In the genomic region with DNA sequence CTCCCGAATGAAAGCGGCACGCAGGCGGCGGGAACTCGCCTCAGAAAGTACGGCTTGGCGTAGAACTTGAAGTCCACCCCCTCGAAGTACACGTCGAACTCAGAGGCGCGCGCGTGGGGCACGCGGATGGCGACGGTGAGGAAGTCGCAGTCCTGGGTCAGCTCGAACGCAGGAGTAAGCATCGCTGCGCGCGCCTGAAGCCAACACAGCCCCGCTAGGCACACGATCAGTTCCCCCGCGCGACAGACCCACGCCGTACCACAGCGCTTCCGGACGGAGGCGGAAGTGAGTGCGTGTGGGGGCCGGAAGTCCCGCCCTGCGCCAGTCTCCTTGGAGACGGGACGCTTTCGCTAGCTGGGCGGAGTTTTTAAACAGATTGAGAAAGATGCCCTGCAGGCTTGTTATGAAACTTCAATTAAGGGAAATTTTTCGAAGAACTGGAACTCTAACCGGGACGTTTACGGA, we compare ENCODE assay signal across 8 mouse cellular contexts. TPM values are rescaled to one million over a fixed set of nuclear protein-coding genes. Genes with fewer than 3 reads are reported as not detected.
DNase-seq lines count a peak whose midpoint lies in the region; ATAC-seq lines count a peak whose summit lies in the region.

A gene (minus strand): TSS at position 278 of the 465 bp plus-strand sequence.

- ATAC-seq in megakaryocyte progenitor cell, adult 5-6 weeks (replicated peaks; ENCODE audit: poor library complexity): peak; percentile 89

- peak; percentile 95 for DNase-seq in adipocyte (ENCODE audit: low spot score)
- DNase-seq in embryo, embryonic 10 days (ENCODE audit: low spot score): peak; percentile 92
- peak; percentile 87 for DNase-seq in gastrocnemius, postnatal 10 days
- peak; percentile 95 for DNase-seq in induced T-regulatory cell, adult 2 months (ENCODE audit: low read depth)
- DNase-seq in left cerebral cortex, adult 9 months (ENCODE audit: low spot score in 2 of 2): peak; percentile 61 to 89
- peak; percentile 86 for DNase-seq in right cerebral cortex, postnatal 14 days
- peak; percentile 81 to 89 for DNase-seq in urinary bladder, postnatal 36 days (ENCODE audit: low spot score in 2 of 2)

RNA-seq across cellular contexts. Expression of the gene that starts here (rescaled TPM):
- total RNA-seq in gastrocnemius, postnatal 10 days (2021): 1 to 10 TPM; 2.9 to 3.3 TPM
- 7.0 and 9.1 TPM in 2 replicates for total RNA-seq in megakaryocyte progenitor cell, adult 5-6 weeks (2015)
- total RNA-seq in megakaryocyte progenitor cell, adult 5-6 weeks (2017): 17.4 and 17.8 TPM in 2 replicates

Comparison
In these comparisons a context has a peak if more than half of its experiments do, and no peak if none do; other contexts are left out.
1. Peak in every context shown above with its lines: DNase-seq and ATAC-seq.